Mouse (Mus musculus): ENCODE measurements around the gene Zwint. TPM values are rescaled to one million over a fixed set of nuclear protein-coding genes. Genes with fewer than 3 reads are reported as not detected.

The Zwint gene
- polyA plus RNA-seq (2014; fragmentation: Nextera tagmentation; extraction: Ambion mirVana) = 354 and 368 TPM in 2 replicates

- no peaks in the 10 kb centered on the region for H3K27me3 ChIP-seq (ENCODE audit: control insufficient read depth, insufficient read depth, low read length)
- peak; percentile 94 for DNase-seq (ENCODE audit: low spot score)
- H3K9ac ChIP-seq (ENCODE audit: low read length) = peak within 1 kb of the TSS; percentile 61
- no peaks in the 10 kb centered on the region for H3K9me3 ChIP-seq (ENCODE audit: control insufficient read depth, low read length)
- H3K4me2 ChIP-seq (ENCODE audit: low read depth, severe bottlenecking) = peak within 1 kb of the TSS; percentile 52
- 0 out of 2 replicates have a peak within 1 kb of the TSS, but pooled peaks have one; percentile 49 for H3K27ac ChIP-seq (replicated peaks; ENCODE audit: low read depth, low read length)
- ATAC-seq (ENCODE audit: insufficient number of reproducible peaks, low FRiP score, low TSS enrichment, low read depth) = peak; percentile 99
- H3K4me3 ChIP-seq (ENCODE audit: low read depth, low read length) = peak within 1 kb of the TSS; percentile 58
- peaks cover 10% of the 10 kb centered on the region for H3K36me3 ChIP-seq (ENCODE audit: control insufficient read depth, insufficient read depth, low read length)
- no peaks in the 10 kb centered on the region for H3K4me1 ChIP-seq (ENCODE audit: control insufficient read depth, insufficient read depth, low read length)
- 3% methylated on average over 36 of the region's 36 CpGs for WGBS
These were observed at the start of gene Zwint for GRCm38 (mm10) chr10:72654270-72655016. Gene Zwint (plus strand): TSS chr10:72654845.

DNA sequence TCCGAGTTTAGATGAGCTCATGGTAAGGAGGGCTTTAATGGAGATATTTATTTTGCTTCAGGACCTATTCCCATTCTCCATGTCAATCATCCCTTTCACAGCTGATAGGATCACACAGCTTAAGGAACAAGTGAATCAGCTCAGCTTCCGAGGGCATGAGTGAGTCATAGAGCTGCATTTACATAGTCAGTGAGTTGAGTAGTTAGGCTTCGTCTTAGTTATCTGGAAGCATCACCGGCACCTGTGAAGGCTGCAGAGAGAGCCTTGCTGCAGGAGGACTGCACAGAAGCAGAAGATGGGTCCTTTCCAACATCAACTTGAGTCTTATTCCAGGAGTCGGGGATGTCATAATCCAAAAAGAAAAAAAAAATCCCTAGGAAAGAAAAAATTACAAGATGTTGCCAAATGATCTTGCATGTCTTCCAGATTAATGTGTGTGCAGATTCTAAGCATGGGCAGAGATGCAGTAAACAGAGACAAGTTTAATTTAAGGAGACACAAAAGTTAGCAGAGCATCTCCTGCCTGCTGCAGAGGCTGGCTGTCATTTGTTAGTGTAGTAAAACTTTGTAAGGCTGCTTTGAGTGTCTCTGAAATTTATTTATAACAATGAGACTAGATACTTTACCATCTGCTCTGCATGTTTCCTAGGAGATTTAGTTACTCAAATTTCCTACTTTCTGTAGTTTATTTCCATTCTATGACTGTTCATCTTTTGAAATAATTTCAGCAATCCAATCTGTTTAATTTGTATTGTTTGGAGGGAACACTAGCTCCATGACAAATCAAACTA lies 41.3 kb upstream of the Zwint start:
- H3K27me3 ChIP-seq (ENCODE audit: control insufficient read depth, insufficient read depth, low read length) = no peaks in the 10 kb centered on the region
- H3K4me1 ChIP-seq (ENCODE audit: control insufficient read depth, insufficient read depth, low read length) = 0 out of 2 replicates have a peak, but pooled peaks cover 2% of the 10 kb centered on the region
- 88% methylated on average over 5 of the region's 5 CpGs for WGBS
- DNase-seq (ENCODE audit: low spot score) (no peak), ATAC-seq (ENCODE audit: insufficient number of reproducible peaks, low FRiP score, low TSS enrichment, low read depth) (no peak)
- H3K4me3 ChIP-seq (ENCODE audit: low read depth, low read length) = no peak overlapping the region
- H3K9me3 ChIP-seq (ENCODE audit: control insufficient read depth, low read length) = no peaks in the 10 kb centered on the region
- no peaks in the 10 kb centered on the region for H3K36me3 ChIP-seq (ENCODE audit: control insufficient read depth, insufficient read depth, low read length)
- H3K4me2 ChIP-seq (ENCODE audit: low read depth, severe bottlenecking) = no peak overlapping the region
- no peak overlapping the region for H3K27ac ChIP-seq (replicated peaks; ENCODE audit: low read depth, low read length)
- H3K9ac ChIP-seq (ENCODE audit: low read length) = no peak overlapping the region

DNA sequence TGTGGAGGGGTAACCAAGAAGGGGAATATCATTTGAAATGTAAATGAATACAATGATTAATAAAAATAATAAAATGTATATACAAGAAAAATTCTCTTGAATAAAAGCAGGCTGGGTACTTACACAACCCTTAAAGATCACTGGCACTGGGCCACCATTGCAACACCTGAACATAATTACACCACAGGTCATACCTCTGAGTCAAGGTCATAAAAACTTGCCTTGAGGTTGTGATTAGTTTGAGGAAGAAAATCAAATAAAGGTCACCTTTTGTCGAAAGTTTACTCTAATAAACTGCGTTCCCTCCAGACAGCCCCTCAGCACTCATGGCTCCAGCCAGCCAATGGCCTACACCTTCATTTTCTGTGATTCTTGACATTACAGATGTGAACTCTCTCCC lies 38.5 kb upstream of the Zwint start:
- ATAC-seq (ENCODE audit: insufficient number of reproducible peaks, low FRiP score, low TSS enrichment, low read depth) (peak; percentile 58; the same call in 1 of the 2 replicates), DNase-seq (ENCODE audit: low spot score) (peak; percentile 26)
- Histone ChIP-seq H3K9me3 (ENCODE audit: control insufficient read depth, low read length) (no peaks in the 10 kb centered on the region), H3K4me3 (ENCODE audit: low read depth, low read length) (no peak overlapping the region), H3K9ac (ENCODE audit: low read length) (no peak overlapping the region), H3K4me1 (ENCODE audit: control insufficient read depth, insufficient read depth, low read length) (0 out of 2 replicates have a peak, but pooled peaks cover 2% of the 10 kb centered on the region), H3K36me3 (ENCODE audit: control insufficient read depth, insufficient read depth, low read length) (no peaks in the 10 kb centered on the region), H3K27me3 (ENCODE audit: control insufficient read depth, insufficient read depth, low read length) (no peaks in the 10 kb centered on the region), H3K4me2 (ENCODE audit: low read depth, severe bottlenecking) (no peak overlapping the region), H3K27ac (replicated peaks; ENCODE audit: low read depth, low read length) (no peak overlapping the region)
- 19% methylated on average over 2 of the region's 2 CpGs for WGBS

DNA sequence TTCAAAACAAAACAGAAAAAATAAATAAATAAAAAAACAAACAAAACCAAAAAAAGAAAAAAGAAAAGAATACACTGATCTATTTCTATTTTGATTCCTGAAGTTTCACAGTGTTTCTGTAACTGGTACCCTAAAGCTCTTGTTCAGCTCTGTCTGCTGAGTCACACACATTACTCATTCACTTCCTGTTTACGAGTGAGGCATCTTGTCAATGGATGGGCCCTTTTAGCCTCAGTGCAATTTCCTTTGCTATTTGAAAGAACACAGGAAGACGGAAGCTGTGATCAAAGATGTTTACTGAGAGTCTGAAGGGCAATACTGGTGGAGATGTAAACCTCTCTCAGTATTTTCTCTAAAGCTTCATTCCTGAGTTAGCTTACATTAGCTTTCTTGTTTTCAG lies 34.1 kb upstream of the Zwint start:
- ATAC-seq (ENCODE audit: insufficient number of reproducible peaks, low FRiP score, low TSS enrichment, low read depth) = no peak
- 43% methylated on average over 2 of the region's 2 CpGs for WGBS
- no peak overlapping the region for H3K27ac ChIP-seq (replicated peaks; ENCODE audit: low read depth, low read length)
- H3K36me3 ChIP-seq (ENCODE audit: control insufficient read depth, insufficient read depth, low read length) = no peaks in the 10 kb centered on the region
- no peak overlapping the region for H3K4me3 ChIP-seq (ENCODE audit: low read depth, low read length)
- no peak overlapping the region for H3K4me2 ChIP-seq (ENCODE audit: low read depth, severe bottlenecking)
- H3K27me3 ChIP-seq (ENCODE audit: control insufficient read depth, insufficient read depth, low read length) = no peaks in the 10 kb centered on the region
- no peak for DNase-seq (ENCODE audit: low spot score)
- H3K9me3 ChIP-seq (ENCODE audit: control insufficient read depth, low read length) = no peaks in the 10 kb centered on the region
- H3K9ac ChIP-seq (ENCODE audit: low read length) = no peak overlapping the region
- H3K4me1 ChIP-seq (ENCODE audit: control insufficient read depth, insufficient read depth, low read length) = 0 out of 2 replicates have a peak, but pooled peaks cover 2% of the 10 kb centered on the region

GRCm38 (mm10) chr10:72623561-72623960 lies 31.1 kb upstream of the Zwint start:
- no peak for ATAC-seq (ENCODE audit: insufficient number of reproducible peaks, low FRiP score, low TSS enrichment, low read depth)
- no peaks in the 10 kb centered on the region for H3K9me3 ChIP-seq (ENCODE audit: control insufficient read depth, low read length)
- H3K4me2 ChIP-seq (ENCODE audit: low read depth, severe bottlenecking) = no peak overlapping the region
- H3K9ac ChIP-seq (ENCODE audit: low read length) = no peak overlapping the region
- H3K4me1 ChIP-seq (ENCODE audit: control insufficient read depth, insufficient read depth, low read length) = no peaks in the 10 kb centered on the region
- H3K27ac ChIP-seq (replicated peaks; ENCODE audit: low read depth, low read length) = no peak overlapping the region
- no peak for DNase-seq (ENCODE audit: low spot score)
- no peak overlapping the region for H3K4me3 ChIP-seq (ENCODE audit: low read depth, low read length)
- 77% methylated on average over 8 of the region's 8 CpGs for WGBS
- H3K27me3 ChIP-seq (ENCODE audit: control insufficient read depth, insufficient read depth, low read length) = no peaks in the 10 kb centered on the region
- H3K36me3 ChIP-seq (ENCODE audit: control insufficient read depth, insufficient read depth, low read length) = no peaks in the 10 kb centered on the region

DNA sequence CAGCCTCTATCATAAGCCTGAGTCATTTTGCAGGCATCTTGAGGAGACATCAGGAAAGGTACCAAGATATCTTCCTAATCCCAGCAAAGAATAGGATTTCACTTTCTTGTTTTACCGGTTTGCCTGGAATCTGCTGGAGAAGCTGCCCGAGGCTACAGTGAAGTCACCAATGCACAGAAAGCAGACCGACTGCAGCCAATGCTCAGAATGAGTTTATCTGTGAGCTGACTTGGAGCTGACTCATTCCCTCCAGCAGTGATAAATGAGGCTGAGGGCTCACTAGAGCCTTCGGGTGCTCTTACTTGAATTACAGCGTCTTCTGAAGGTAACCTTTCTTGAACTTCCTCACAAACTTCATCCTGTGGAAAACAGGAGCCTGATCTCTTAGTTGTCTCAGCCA lies 20.5 kb upstream of the Zwint start:
- WGBS = 65% methylated on average over 5 of the region's 5 CpGs

DNA sequence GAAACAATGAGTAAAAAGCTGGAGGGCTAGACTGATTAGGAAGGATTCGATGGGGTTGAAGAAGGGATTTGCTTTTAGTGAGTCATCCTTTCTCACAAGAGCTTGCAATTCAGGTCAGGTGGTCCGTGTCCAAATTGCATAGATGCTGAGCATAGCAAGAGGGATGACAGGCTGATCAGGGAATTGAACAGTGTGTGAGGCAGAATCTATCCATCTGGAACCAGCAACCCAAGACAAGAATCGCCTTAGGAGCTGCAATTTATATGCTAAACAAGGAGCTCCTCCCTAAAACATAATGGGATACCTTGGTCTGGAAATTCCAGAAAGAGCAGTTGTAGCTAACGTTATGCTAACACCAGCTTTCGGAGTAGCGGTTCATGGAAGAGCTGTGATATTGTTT lies 3.8 kb upstream of the Zwint start:
- WGBS = 65% methylated on average over 6 of the region's 6 CpGs
- no peak overlapping the region for H3K4me2 ChIP-seq (ENCODE audit: low read depth, severe bottlenecking)
- no peak for ATAC-seq (ENCODE audit: insufficient number of reproducible peaks, low FRiP score, low TSS enrichment, low read depth)
- no peak for DNase-seq (ENCODE audit: low spot score)
- H3K36me3 ChIP-seq (ENCODE audit: control insufficient read depth, insufficient read depth, low read length) = no peaks in the 10 kb centered on the region
- no peak overlapping the region for H3K9ac ChIP-seq (ENCODE audit: low read length)
- H3K9me3 ChIP-seq (ENCODE audit: control insufficient read depth, low read length) = no peaks in the 10 kb centered on the region
- no peak overlapping the region for H3K4me3 ChIP-seq (ENCODE audit: low read depth, low read length)
- no peaks in the 10 kb centered on the region for H3K4me1 ChIP-seq (ENCODE audit: control insufficient read depth, insufficient read depth, low read length)
- no peaks in the 10 kb centered on the region for H3K27me3 ChIP-seq (ENCODE audit: control insufficient read depth, insufficient read depth, low read length)
- H3K27ac ChIP-seq (replicated peaks; ENCODE audit: low read depth, low read length) = no peak overlapping the region

More for the DNA sequence above, 20.5 kb upstream of the Zwint start:
- Histone ChIP-seq H3K4me1 (ENCODE audit: control insufficient read depth, insufficient read depth, low read length) (no peaks in the 10 kb centered on the region), H3K27me3 (ENCODE audit: control insufficient read depth, insufficient read depth, low read length) (no peaks in the 10 kb centered on the region), H3K27ac (replicated peaks; ENCODE audit: low read depth, low read length) (no peak overlapping the region), H3K4me3 (ENCODE audit: low read depth, low read length) (no peak overlapping the region), H3K9ac (ENCODE audit: low read length) (no peak overlapping the region), H3K9me3 (ENCODE audit: control insufficient read depth, low read length) (no peaks in the 10 kb centered on the region), H3K36me3 (ENCODE audit: control insufficient read depth, insufficient read depth, low read length) (no peaks in the 10 kb centered on the region), H3K4me2 (ENCODE audit: low read depth, severe bottlenecking) (no peak overlapping the region)
- no peak for ATAC-seq (ENCODE audit: insufficient number of reproducible peaks, low FRiP score, low TSS enrichment, low read depth)
- DNase-seq (ENCODE audit: low spot score) = no peak

- DNase-seq (ENCODE audit: low spot score) = no peak
- ATAC-seq (ENCODE audit: insufficient number of reproducible peaks, low FRiP score, low TSS enrichment, low read depth) = no peak
- H3K4me2 ChIP-seq (ENCODE audit: low read depth, severe bottlenecking) = peak overlapping the region; percentile 52; the same call in 1 of the 2 replicates
- H3K4me3 ChIP-seq (ENCODE audit: low read depth, low read length) = no peak overlapping the region
- H3K27me3 ChIP-seq (ENCODE audit: control insufficient read depth, insufficient read depth, low read length) = no peaks in the 10 kb centered on the region
- no peak overlapping the region for H3K9ac ChIP-seq (ENCODE audit: low read length)
- H3K27ac ChIP-seq (replicated peaks; ENCODE audit: low read depth, low read length) = no peak overlapping the region
- H3K36me3 ChIP-seq (ENCODE audit: control insufficient read depth, insufficient read depth, low read length) = peaks cover 5% of the 10 kb centered on the region; the same call in 1 of the 2 replicates
- 47% methylated on average over 2 of the region's 2 CpGs for WGBS
- H3K9me3 ChIP-seq (ENCODE audit: control insufficient read depth, low read length) = no peaks in the 10 kb centered on the region
- no peaks in the 10 kb centered on the region for H3K4me1 ChIP-seq (ENCODE audit: control insufficient read depth, insufficient read depth, low read length)
These were observed 848 bp upstream of the Zwint start for GRCm38 (mm10) chr10:72653797-72654196.

Data from limb, embryonic 11.5 days (tissue).